Mouse (Mus musculus) hindbrain, embryonic 13.5 days (tissue): ENCODE data around the gene Nol4l. TPM values are rescaled to one million over a fixed set of nuclear protein-coding genes. Genes with fewer than 3 reads are reported as not detected.
A peak's percentile ranks its signal among the peaks of the same experiment; 100 is the strongest.

ENCODE experiments used
- ATAC-seq: fragments of 200-750 bp; cut with Nextera tagmentation; 2 replicates; pipeline ENCODE4 v1.8.0; 2017; ENCODE audit warnings: moderate TSS enrichment; ENCODE audit not compliant: low FRiP score
- H3K27ac ChIP-seq: fragments of 300-500 bp; sonication (generic); 2 replicates; pipeline ENCODE4 v1.5.1; 2015; ENCODE audit warnings: inconsistent platforms, mild to moderate bottlenecking, moderate library complexity
- H3K27me3 ChIP-seq: fragments of 300-500 bp; sonication (generic); 2 replicates; pipeline ENCODE4 v1.6.1; 2015; ENCODE audit warnings: mild to moderate bottlenecking, inconsistent platforms
- H3K36me3 ChIP-seq: fragments of 300-500 bp; sonication (generic); 2 replicates; pipeline ENCODE4 v1.6.1; 2015; ENCODE audit warnings: mild to moderate bottlenecking, inconsistent platforms
- H3K4me1 ChIP-seq: fragments of 300-500 bp; sonication (generic); replicated peaks from 2 replicates; pipeline ENCODE4 v1.6.1; 2015; ENCODE audit warnings: inconsistent platforms
- H3K4me2 ChIP-seq: fragments of 300-500 bp; sonication (generic); 2 replicates; pipeline ENCODE4 v1.6.1; 2015; ENCODE audit warnings: inconsistent platforms, mild to moderate bottlenecking, moderate library complexity
- H3K4me3 ChIP-seq: fragments of 300-500 bp; sonication (generic); 2 replicates; pipeline ENCODE4 v1.5.1; 2015; ENCODE audit warnings: mild to moderate bottlenecking, inconsistent platforms
- H3K9ac ChIP-seq: fragments of 300-500 bp; sonication (generic); 2 replicates; pipeline ENCODE4 v1.6.1; 2015; ENCODE audit warnings: mild to moderate bottlenecking, inconsistent platforms
- H3K9me3 ChIP-seq: fragments of 300-500 bp; sonication (generic); 2 replicates; pipeline ENCODE4 v1.6.1; 2016; ENCODE audit warnings: inconsistent platforms
- WGBS: fragments of 180-500 bp; shearing (Covaris S2); methylation state at CpG from one replicate; pipeline ENCODE4 v1.1.7; 2015; 5-methylcytosine and 5-hydroxymethylcytosine counted together
- polyA plus RNA-seq: library from polyadenylated mRNA; unstranded; fragments of >200 nt; fragmentation: Nextera tagmentation; extraction: Ambion mirVana; gene quantifications from 2 replicates; pipeline ENCODE4 v1.2.1, GENCODE M21; 2015

Nol4l gene
- polyA plus RNA-seq, 1 experiment from 2014 or later = 42.4 TPM

DNA sequence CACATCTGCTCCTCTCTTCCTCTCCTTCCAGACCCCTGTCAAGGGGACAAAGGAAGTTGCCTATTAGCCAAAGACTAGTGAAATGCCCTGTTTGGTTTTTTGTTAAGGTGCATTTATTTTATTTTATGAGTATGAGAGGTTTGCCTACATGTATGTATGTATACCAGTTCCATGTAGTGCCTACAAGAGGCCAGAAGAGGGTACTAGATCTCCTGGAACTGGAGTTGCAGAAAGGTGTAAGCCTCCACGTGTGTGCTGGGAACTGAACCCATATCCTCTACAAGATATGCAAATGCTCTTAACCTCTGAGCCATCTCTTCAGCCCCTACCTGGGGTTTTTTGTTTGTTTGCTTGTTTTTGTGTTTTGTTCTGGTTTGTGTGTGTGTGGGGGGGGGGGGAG, 4.2 kb upstream of the Nol4l start:
- ATAC-seq = no peak
- no peak overlapping the region for H3K4me3 ChIP-seq
- WGBS = 68% methylated on average over 1 of the region's 1 CpGs
- no peaks in the 10 kb centered on the region for H3K36me3 ChIP-seq
- H3K27me3 ChIP-seq = peaks cover 11% of the 10 kb centered on the region; the same call in 1 of the 2 replicates
- H3K4me2 ChIP-seq = no peak overlapping the region
- H3K9me3 ChIP-seq = no peaks in the 10 kb centered on the region
- no peak overlapping the region for H3K27ac ChIP-seq
- no peak overlapping the region for H3K9ac ChIP-seq
- peaks cover 7% of the 10 kb centered on the region for H3K4me1 ChIP-seq

DNA sequence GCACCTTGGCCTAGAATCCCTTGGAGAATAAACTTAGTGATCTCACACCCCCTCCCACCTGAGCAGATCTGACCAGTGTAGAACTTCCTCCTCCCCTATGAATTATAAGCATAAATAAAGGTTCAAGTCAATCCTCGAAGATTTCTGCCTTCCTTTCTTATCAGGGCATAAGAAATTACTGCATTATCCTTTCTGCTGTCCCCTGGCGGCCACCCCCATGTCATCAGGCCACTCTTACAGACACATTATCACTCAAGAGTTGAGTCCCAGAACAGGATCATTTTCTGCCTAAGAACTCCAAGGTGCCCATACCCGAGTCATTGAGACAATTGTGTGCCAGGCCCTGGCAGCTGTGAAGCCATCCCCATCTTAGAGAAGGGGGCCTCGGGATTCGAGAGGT, 1.2 kb upstream of the Nol4l start:
- H3K27me3 ChIP-seq = peaks cover 8% of the 10 kb centered on the region; the same call in 1 of the 2 replicates
- no peak overlapping the region for H3K27ac ChIP-seq
- peak overlapping the region; percentile 93; the same call in 1 of the 2 replicates for H3K9ac ChIP-seq
- WGBS = 49% methylated on average over 5 of the region's 5 CpGs
- no peaks in the 10 kb centered on the region for H3K36me3 ChIP-seq
- peaks cover 33% of the 10 kb centered on the region for H3K4me1 ChIP-seq
- no peak overlapping the region for H3K4me3 ChIP-seq
- H3K9me3 ChIP-seq = no peaks in the 10 kb centered on the region
- H3K4me2 ChIP-seq = peak overlapping the region; percentile 88; the same call in 1 of the 2 replicates
- ATAC-seq = no peak

DNA sequence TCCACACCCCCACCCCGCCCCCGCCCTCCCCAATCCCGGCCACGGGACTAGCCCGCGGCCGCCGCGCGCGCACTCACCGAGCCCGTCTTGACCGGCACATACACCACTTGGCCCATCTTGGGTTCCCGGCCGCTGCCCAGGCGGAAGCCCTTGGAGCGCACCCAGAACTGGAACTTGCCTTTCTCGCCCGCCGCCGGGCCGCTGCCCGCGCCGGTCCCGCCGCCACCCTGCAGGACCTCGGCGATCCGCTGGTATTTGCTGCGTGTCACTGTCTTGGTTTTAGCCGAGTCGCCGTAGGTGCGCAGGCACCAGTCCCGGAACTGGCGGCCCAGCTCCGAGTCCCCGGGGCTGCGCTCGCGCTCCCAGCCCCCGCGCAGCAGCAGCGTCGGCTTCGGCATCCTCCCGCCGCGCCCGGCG, 398 bp downstream of the Nol4l start:
- H3K27ac ChIP-seq = peak overlapping the region; percentile 95
- H3K9me3 ChIP-seq = no peaks in the 10 kb centered on the region
- H3K9ac ChIP-seq = peak overlapping the region; percentile 93
- H3K36me3 ChIP-seq = no peaks in the 10 kb centered on the region
- peaks cover 42% of the 10 kb centered on the region for H3K4me1 ChIP-seq
- 0 out of 2 replicates have a peak, but pooled peaks have one; percentile 6 for ATAC-seq
- H3K4me3 ChIP-seq = peak overlapping the region; percentile 79
- WGBS = 0% methylated on average over 46 of the region's 53 CpGs
- peaks cover 8% of the 10 kb centered on the region; the same call in 1 of the 2 replicates for H3K27me3 ChIP-seq
- peak overlapping the region; percentile 88 for H3K4me2 ChIP-seq

DNA sequence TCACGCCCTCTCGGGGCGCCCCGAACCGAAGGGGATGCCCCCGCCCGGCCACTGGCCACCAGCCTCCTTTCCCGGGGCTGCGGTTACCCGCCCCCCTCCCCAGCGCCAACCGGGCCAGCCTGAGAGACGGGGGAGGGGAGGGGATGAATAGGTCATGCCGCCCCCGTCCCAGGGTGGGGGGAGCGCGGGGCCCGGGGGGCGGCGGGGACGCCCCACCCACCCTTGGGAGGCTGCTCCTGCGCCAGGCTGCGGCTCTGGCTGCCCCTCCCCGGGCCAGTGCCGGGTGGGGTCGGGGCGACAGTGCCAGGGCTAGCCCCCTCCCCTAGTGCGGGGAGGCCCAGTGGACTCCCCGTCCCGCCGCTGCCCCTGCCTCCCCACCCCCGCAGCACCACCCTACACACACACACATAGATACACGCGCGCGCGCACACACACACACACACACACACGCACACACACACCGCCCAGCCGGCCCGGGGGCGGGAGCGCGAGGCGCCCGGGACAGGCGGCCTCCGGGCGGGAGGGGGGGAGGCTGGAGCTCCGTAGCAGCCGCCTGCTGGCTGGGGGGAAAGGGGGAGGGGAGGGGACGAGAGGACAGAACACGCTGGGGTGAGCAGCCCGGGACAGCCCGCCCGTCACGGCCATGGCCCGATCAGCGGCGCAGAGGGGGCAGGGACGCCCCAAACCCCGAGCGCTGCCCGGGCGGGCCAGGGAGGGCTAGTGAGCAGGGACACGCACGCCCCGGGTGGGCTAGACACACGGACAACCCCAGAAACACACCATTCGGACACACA, 1.0 kb downstream of the Nol4l start:
- peak overlapping the region; percentile 95 for H3K27ac ChIP-seq
- peak overlapping the region; percentile 88 for H3K4me2 ChIP-seq
- H3K9ac ChIP-seq = peak overlapping the region; percentile 93
- H3K27me3 ChIP-seq = peaks cover 8% of the 10 kb centered on the region; the same call in 1 of the 2 replicates
- WGBS = under 1% methylated on average over 23 of the region's 70 CpGs
- ATAC-seq = peak; percentile 52
- H3K4me1 ChIP-seq = peaks cover 48% of the 10 kb centered on the region
- H3K36me3 ChIP-seq = no peaks in the 10 kb centered on the region
- H3K9me3 ChIP-seq = no peaks in the 10 kb centered on the region
- peak overlapping the region; percentile 79 for H3K4me3 ChIP-seq

DNA sequence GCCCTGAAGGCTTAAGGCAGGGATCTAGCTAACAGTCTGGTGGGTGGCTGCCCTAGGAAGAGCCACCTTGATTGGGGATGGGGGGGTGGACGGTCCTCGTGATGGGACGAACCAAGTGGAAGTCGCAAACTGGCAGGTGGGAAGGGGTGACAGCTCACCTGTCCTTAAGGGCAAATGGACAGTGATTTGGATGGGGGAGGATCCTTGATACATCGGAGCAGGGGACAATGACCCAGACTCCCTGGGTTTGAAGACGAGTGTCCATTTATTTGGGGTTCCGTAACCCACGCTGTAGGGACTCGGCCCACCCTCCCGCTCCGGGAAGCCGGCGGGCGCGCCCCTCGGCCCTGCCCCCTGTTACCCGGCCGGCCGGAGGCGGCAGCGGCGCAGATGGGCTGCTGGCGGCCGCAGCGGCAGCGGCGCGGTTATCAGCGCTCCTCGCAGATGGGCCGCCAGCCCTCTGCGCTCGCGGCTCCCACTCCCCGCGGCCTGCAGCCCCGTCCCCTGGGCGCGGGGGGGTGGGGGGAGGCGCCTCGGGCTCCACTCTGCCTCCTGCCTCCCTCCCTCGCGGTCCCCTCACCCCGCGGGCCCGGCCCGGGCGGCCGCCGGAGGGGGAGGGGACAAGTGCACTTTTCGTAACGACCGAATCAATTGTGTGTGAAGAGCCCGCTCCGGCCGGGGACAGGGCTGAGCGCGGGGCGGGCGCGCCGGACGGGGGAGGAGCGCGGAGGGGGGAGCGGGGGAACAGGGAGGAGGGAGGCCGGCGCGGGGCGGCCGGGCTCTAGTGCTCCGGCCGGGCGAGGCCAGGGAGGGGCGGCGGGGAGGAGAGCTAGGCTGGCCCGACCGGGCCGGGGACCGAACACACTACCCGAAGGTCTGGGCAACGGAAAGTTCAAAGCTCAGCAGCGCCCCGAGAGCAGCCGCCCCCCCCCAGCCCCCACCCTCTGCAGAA, 1.9 kb downstream of the Nol4l start:
- H3K9me3 ChIP-seq = no peaks in the 10 kb centered on the region
- peak overlapping the region; percentile 93 for H3K9ac ChIP-seq
- H3K4me2 ChIP-seq = peak overlapping the region; percentile 88
- H3K27ac ChIP-seq = peak overlapping the region; percentile 95
- peaks cover 11% of the 10 kb centered on the region; the same call in 1 of the 2 replicates for H3K27me3 ChIP-seq
- H3K4me1 ChIP-seq = peaks cover 57% of the 10 kb centered on the region
- H3K4me3 ChIP-seq = peak overlapping the region; percentile 79
- 2% methylated on average over 63 of the region's 85 CpGs for WGBS
- ATAC-seq = peak; percentile 37
- no peaks in the 10 kb centered on the region for H3K36me3 ChIP-seq

DNA sequence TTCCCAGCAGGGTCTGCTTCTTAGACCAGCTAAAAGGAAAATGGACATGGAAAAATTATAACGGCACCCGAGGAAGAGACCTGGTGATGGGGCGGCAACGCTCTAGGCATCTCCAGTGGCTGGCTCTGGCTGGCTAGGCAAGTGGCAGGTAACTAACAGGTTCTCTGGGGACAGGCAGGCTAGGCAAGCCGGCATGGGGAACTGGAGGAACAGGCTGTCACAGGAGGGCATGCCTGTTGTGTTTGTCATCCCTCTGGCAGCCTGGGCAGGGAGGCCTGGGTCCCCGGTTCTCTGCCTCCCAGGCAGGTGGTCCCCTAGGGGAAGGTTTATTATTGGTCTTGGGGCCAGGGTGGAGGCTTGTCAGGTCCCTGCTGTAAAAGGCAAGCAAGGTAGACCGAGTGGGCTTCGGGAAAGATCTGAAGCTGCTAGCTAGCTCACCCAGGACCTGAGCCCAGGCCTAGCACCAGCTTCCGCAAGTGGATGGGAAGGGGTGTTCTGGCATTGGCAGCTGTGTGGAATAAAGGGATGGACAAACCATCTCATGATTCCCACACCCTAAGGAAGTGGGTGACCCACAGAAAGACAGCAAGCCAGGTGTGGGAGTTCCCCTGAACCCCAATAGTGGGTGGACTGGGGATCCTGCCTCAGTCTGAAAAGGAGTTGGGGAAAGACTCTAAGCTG, 2.8 kb downstream of the Nol4l start:
- H3K36me3 ChIP-seq = no peaks in the 10 kb centered on the region
- no peaks in the 10 kb centered on the region for H3K9me3 ChIP-seq
- peaks cover 65% of the 10 kb centered on the region for H3K4me1 ChIP-seq
- peak overlapping the region; percentile 93 for H3K9ac ChIP-seq
- 38% methylated on average over 9 of the region's 9 CpGs for WGBS
- H3K4me3 ChIP-seq = peak overlapping the region; percentile 79
- peak overlapping the region; percentile 95 for H3K27ac ChIP-seq
- peak overlapping the region; percentile 88 for H3K4me2 ChIP-seq
- no peak for ATAC-seq
- 0 out of 2 replicates have a peak, but pooled peaks cover 11% of the 10 kb centered on the region for H3K27me3 ChIP-seq

DNA sequence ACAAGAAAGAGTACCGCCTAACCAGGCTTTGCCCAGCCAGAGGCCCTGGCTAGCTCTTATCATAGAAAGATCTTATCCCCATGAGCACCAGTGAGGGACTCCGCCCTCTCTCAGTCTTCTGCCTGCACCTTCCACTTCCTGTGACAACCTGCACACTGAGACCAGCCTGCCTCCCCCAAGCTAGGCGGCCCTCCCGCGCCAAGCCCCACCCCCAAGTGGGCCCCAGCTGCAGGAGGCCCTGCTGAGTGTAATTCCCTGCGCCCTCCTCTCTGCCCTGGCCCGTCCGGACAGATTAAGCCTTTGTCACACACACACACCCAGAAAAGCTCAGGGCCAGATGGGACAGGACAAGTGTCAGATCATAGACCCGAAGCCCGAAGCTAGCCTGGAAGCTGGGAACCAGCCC, 3.9 kb downstream of the Nol4l start:
- no peak overlapping the region for H3K4me3 ChIP-seq
- H3K9ac ChIP-seq = peak overlapping the region; percentile 35; the same call in 1 of the 2 replicates
- H3K4me2 ChIP-seq = peak overlapping the region; percentile 13; the same call in 1 of the 2 replicates
- no peaks in the 10 kb centered on the region for H3K9me3 ChIP-seq
- peak overlapping the region; percentile 95; the same call in 1 of the 2 replicates for H3K27ac ChIP-seq
- ATAC-seq = no peak
- peaks cover 74% of the 10 kb centered on the region for H3K4me1 ChIP-seq
- no peaks in the 10 kb centered on the region for H3K36me3 ChIP-seq
- WGBS = 15% methylated on average over 10 of the region's 10 CpGs
- 0 out of 2 replicates have a peak, but pooled peaks cover 9% of the 10 kb centered on the region for H3K27me3 ChIP-seq

DNA sequence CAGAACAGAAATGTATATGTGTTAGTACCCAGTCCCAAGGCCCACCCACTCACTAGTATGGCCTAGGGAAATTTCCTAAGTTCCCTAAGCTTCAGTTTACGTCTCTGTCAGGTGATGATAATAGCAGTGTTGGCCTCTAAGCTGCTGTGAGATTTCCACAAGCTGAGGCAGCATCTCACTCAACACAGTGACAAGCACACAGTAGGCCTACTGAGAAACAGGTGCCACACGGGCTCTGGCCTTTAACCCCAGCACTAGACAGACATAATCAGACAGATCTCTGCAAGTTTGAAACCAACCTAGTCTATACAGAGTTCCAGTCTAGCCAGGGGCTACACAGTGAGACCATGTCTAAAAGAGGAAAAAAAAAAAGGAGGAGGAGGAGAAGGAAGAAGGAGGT, 5.0 kb downstream of the Nol4l start:
- Histone ChIP-seq H3K4me3 (no peak overlapping the region), H3K4me1 (peaks cover 73% of the 10 kb centered on the region), H3K27me3 (0 out of 2 replicates have a peak, but pooled peaks cover 3% of the 10 kb centered on the region), H3K9ac (no peak overlapping the region), H3K36me3 (no peaks in the 10 kb centered on the region), H3K9me3 (no peaks in the 10 kb centered on the region), H3K4me2 (no peak overlapping the region), H3K27ac (no peak overlapping the region)
- ATAC-seq = no peak
- WGBS = 68% methylated on average over 2 of the region's 2 CpGs

DNA sequence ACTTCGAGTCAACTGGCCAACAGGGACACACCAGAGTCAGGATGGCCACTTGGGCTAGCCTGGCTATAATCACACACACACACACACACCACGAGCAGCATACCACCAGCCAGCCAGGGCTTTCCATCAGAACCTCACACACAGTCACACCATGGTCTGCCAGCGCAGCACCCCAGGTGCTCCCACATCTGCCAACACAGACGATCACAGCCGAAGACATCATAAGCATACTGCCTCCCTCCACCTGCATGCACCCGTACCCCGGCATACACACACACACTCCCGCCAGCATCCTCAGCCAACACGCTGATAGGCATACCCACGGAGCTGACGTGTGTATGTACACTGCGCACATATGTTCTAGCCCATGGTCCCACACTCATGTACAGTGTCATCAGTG, 6.1 kb downstream of the Nol4l start:
- H3K27me3 ChIP-seq = 0 out of 2 replicates have a peak, but pooled peaks cover 3% of the 10 kb centered on the region
- H3K27ac ChIP-seq = peak overlapping the region; percentile 30
- no peak overlapping the region for H3K4me2 ChIP-seq
- no peaks in the 10 kb centered on the region for H3K9me3 ChIP-seq
- no peak for ATAC-seq
- H3K36me3 ChIP-seq = no peaks in the 10 kb centered on the region
- 88% methylated on average over 12 of the region's 12 CpGs for WGBS
- no peak overlapping the region for H3K4me3 ChIP-seq
- H3K9ac ChIP-seq = no peak overlapping the region
- peaks cover 72% of the 10 kb centered on the region for H3K4me1 ChIP-seq

DNA sequence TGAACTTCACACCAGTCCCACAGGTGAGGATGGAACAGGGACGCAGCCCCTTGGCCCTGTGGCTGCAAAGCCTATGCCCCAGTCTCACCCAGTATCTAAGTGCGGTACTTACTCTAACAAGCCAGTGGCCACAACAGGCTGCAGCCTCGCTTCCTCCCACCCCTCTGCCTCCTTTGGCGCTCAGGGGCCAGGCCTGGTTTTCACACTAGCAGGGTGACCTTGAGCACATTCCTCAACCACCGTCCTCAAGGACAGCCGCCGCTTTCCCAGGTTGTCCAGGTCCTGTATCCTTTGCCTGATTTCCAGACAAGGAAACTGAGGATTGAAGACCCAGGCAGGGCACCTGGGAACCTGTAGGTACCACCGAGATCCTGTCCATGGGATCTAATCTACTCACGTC, 6.6 kb downstream of the Nol4l start:
- Histone ChIP-seq H3K4me2 (no peak overlapping the region), H3K27me3 (0 out of 2 replicates have a peak, but pooled peaks cover 3% of the 10 kb centered on the region), H3K9me3 (no peaks in the 10 kb centered on the region), H3K36me3 (no peaks in the 10 kb centered on the region), H3K4me3 (no peak overlapping the region), H3K27ac (0 out of 2 replicates have a peak overlapping the region, but pooled peaks have one; percentile 5), H3K9ac (no peak overlapping the region), H3K4me1 (peaks cover 68% of the 10 kb centered on the region)
- WGBS = 65% methylated on average over 9 of the region's 9 CpGs
- no peak for ATAC-seq

DNA sequence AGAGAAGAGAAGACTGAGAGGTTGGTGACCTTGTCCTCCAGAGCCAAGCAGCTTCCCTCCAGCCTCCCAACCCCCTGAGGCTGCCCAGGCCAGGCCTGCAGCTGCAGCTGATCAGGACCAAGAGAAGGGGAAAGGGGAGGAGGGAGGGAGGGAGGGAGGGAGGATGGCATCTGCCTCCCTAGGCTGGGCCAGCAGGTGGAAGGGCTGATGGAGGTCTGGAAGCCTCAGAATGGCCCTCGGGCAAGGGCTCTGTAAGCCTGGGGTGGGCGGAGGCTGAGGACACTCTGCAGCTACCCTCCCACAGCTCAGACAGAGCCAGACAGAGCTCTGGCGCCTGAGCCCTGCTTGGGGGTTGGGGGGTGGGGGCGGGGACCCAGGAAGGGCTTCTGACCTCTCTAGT, 7.5 kb downstream of the Nol4l start:
- WGBS = 19% methylated on average over 4 of the region's 4 CpGs
- ATAC-seq = no peak
- no peak overlapping the region for H3K27ac ChIP-seq

More for the DNA sequence above, 7.5 kb downstream of the Nol4l start:
- 0 out of 2 replicates have a peak, but pooled peaks cover 3% of the 10 kb centered on the region for H3K27me3 ChIP-seq
- peaks cover 60% of the 10 kb centered on the region for H3K4me1 ChIP-seq
- no peak overlapping the region for H3K4me3 ChIP-seq
- no peaks in the 10 kb centered on the region for H3K9me3 ChIP-seq
- no peak overlapping the region for H3K4me2 ChIP-seq
- H3K36me3 ChIP-seq = no peaks in the 10 kb centered on the region
- 0 out of 2 replicates have a peak overlapping the region, but pooled peaks have one; percentile 6 for H3K9ac ChIP-seq
